Mouse (Mus musculus): ENCODE measurements around the gene Flot1. TPM values are rescaled to one million over a fixed set of nuclear protein-coding genes. Genes with fewer than 3 reads are reported as not detected.

Flot1 gene
- polyA plus RNA-seq, 1 experiment from 2014 or later = 32.5 TPM

GRCm38 (mm10) chr17:35816686-35817085 is 6.3 kb upstream of the Flot1 start:
- no peak overlapping the region for H3K27ac ChIP-seq (ENCODE audit: low read depth)
- no peak overlapping the region for H3K9ac ChIP-seq
- no peaks in the 10 kb centered on the region for H3K27me3 ChIP-seq (ENCODE audit: insufficient read depth, low read length)
- H3K4me2 ChIP-seq = no peak overlapping the region
- TF ChIP-seq CTCF (IDR thresholded peaks at IDR 0.05; ENCODE audit: low read depth) = no peak
- H3K9me3 ChIP-seq (ENCODE audit: low read depth, low read length) = no peaks in the 10 kb centered on the region
- DNase-seq (peak; percentile 26), ATAC-seq (ENCODE audit: insufficient read depth) (no peak)
- no peak overlapping the region for H3K4me3 ChIP-seq (ENCODE audit: low read depth, low read length)
- peaks cover 30% of the 10 kb centered on the region for H3K4me1 ChIP-seq (ENCODE audit: insufficient read depth)
- WGBS = 25% methylated on average over 14 of the region's 14 CpGs
- no peaks in the 10 kb centered on the region for H3K36me3 ChIP-seq (ENCODE audit: insufficient read depth)

GRCm38 (mm10) chr17:35817226-35817625 is 5.8 kb upstream of the Flot1 start:
- Histone ChIP-seq H3K4me2 (no peak overlapping the region), H3K9ac (0 out of 2 replicates have a peak overlapping the region, but pooled peaks have one; percentile 28), H3K36me3 (ENCODE audit: insufficient read depth) (no peaks in the 10 kb centered on the region), H3K27me3 (ENCODE audit: insufficient read depth, low read length) (no peaks in the 10 kb centered on the region), H3K4me3 (ENCODE audit: low read depth, low read length) (no peak overlapping the region), H3K9me3 (ENCODE audit: low read depth, low read length) (no peaks in the 10 kb centered on the region), H3K4me1 (ENCODE audit: insufficient read depth) (peaks cover 29% of the 10 kb centered on the region), H3K27ac (ENCODE audit: low read depth) (peak overlapping the region; percentile 36; the same call in 1 of the 2 replicates)
- 32% methylated on average over 10 of the region's 10 CpGs for WGBS
- no peak for TF ChIP-seq CTCF (IDR thresholded peaks at IDR 0.05; ENCODE audit: low read depth)
- ATAC-seq (ENCODE audit: insufficient read depth) = no peak
- DNase-seq = peak; percentile 51

- TF ChIP-seq CTCF (IDR thresholded peaks at IDR 0.05; ENCODE audit: low read depth) = no peak
- H3K4me3 ChIP-seq (ENCODE audit: low read depth, low read length) = no peak overlapping the region
- no peaks in the 10 kb centered on the region for H3K9me3 ChIP-seq (ENCODE audit: low read depth, low read length)
- DNase-seq (no peak), ATAC-seq (ENCODE audit: insufficient read depth) (no peak)
- H3K36me3 ChIP-seq (ENCODE audit: insufficient read depth) = peaks cover 4% of the 10 kb centered on the region; the same call in 1 of the 2 replicates
- WGBS = 78% methylated on average over 5 of the region's 5 CpGs
- H3K27ac ChIP-seq (ENCODE audit: low read depth) = no peak overlapping the region
- no peak overlapping the region for H3K9ac ChIP-seq
- no peak overlapping the region for H3K4me2 ChIP-seq
- peaks cover 13% of the 10 kb centered on the region for H3K4me1 ChIP-seq (ENCODE audit: insufficient read depth)
- H3K27me3 ChIP-seq (ENCODE audit: insufficient read depth, low read length) = no peaks in the 10 kb centered on the region
Observed at GRCm38 (mm10) chr17:35820111-35820510, 2.9 kb upstream of the Flot1 start.

- Histone ChIP-seq H3K4me2 (peak within 1 kb of the TSS; percentile 98), H3K9ac (peak within 1 kb of the TSS; percentile 54), H3K9me3 (ENCODE audit: low read depth, low read length) (no peaks in the 10 kb centered on the region), H3K27ac (ENCODE audit: low read depth) (peak within 1 kb of the TSS; percentile 72), H3K27me3 (ENCODE audit: insufficient read depth, low read length) (no peaks in the 10 kb centered on the region), H3K4me3 (ENCODE audit: low read depth, low read length) (peak within 1 kb of the TSS; percentile 61), H3K4me1 (ENCODE audit: insufficient read depth) (peaks cover 13% of the 10 kb centered on the region), H3K36me3 (ENCODE audit: insufficient read depth) (peaks cover 13% of the 10 kb centered on the region; the same call in 1 of the 2 replicates)
- TF ChIP-seq CTCF (IDR thresholded peaks at IDR 0.05; ENCODE audit: low read depth) = no peak
- peak; percentile 93 for DNase-seq
- peak; percentile 69 for ATAC-seq (ENCODE audit: insufficient read depth)
- WGBS = under 1% methylated on average over 62 of the region's 62 CpGs
Observed at GRCm38 (mm10) chr17:35821439-35822430, 1.3 kb upstream of the Flot1 start, which contains the start of gene Ier3. Gene Ier3 (plus strand): TSS chr17:35821684.

GRCm38 (mm10) chr17:35822564-35822963 is 466 bp upstream of the Flot1 start:
- peaks cover 21% of the 10 kb centered on the region for H3K36me3 ChIP-seq (ENCODE audit: insufficient read depth)
- peaks cover 8% of the 10 kb centered on the region for H3K4me1 ChIP-seq (ENCODE audit: insufficient read depth)
- ATAC-seq (ENCODE audit: insufficient read depth) (peak; percentile 2; the same call in 1 of the 2 replicates), DNase-seq (no peak)
- H3K27ac ChIP-seq (ENCODE audit: low read depth) = peak overlapping the region; percentile 72
- no peak for TF ChIP-seq CTCF (IDR thresholded peaks at IDR 0.05; ENCODE audit: low read depth)
- H3K9me3 ChIP-seq (ENCODE audit: low read depth, low read length) = no peaks in the 10 kb centered on the region
- peak overlapping the region; percentile 61 for H3K4me3 ChIP-seq (ENCODE audit: low read depth, low read length)
- WGBS = 4% methylated on average over 11 of the region's 11 CpGs
- no peaks in the 10 kb centered on the region for H3K27me3 ChIP-seq (ENCODE audit: insufficient read depth, low read length)
- H3K4me2 ChIP-seq = peak overlapping the region; percentile 98
- H3K9ac ChIP-seq = peak overlapping the region; percentile 54

GRCm38 (mm10) chr17:35824402-35824801 is 1.4 kb downstream of the Flot1 start:
- no peak overlapping the region for H3K9ac ChIP-seq
- no peak overlapping the region for H3K27ac ChIP-seq (ENCODE audit: low read depth)
- peak; percentile 51 for TF ChIP-seq CTCF (IDR thresholded peaks at IDR 0.05; ENCODE audit: low read depth)
- peaks cover 26% of the 10 kb centered on the region for H3K36me3 ChIP-seq (ENCODE audit: insufficient read depth)
- H3K9me3 ChIP-seq (ENCODE audit: low read depth, low read length) = no peaks in the 10 kb centered on the region
- 61% methylated on average over 7 of the region's 7 CpGs for WGBS
- DNase-seq = no peak
- H3K27me3 ChIP-seq (ENCODE audit: insufficient read depth, low read length) = no peaks in the 10 kb centered on the region
- no peak for ATAC-seq (ENCODE audit: insufficient read depth)
- H3K4me2 ChIP-seq = peak overlapping the region; percentile 98; the same call in 1 of the 2 replicates
- H3K4me1 ChIP-seq (ENCODE audit: insufficient read depth) = peaks cover 8% of the 10 kb centered on the region
- H3K4me3 ChIP-seq (ENCODE audit: low read depth, low read length) = no peak overlapping the region

All from lung, embryonic 14.5 days (tissue).